Mouse (Mus musculus): Measurements from ENCODE around the gene Cyb5r3.

DNA sequence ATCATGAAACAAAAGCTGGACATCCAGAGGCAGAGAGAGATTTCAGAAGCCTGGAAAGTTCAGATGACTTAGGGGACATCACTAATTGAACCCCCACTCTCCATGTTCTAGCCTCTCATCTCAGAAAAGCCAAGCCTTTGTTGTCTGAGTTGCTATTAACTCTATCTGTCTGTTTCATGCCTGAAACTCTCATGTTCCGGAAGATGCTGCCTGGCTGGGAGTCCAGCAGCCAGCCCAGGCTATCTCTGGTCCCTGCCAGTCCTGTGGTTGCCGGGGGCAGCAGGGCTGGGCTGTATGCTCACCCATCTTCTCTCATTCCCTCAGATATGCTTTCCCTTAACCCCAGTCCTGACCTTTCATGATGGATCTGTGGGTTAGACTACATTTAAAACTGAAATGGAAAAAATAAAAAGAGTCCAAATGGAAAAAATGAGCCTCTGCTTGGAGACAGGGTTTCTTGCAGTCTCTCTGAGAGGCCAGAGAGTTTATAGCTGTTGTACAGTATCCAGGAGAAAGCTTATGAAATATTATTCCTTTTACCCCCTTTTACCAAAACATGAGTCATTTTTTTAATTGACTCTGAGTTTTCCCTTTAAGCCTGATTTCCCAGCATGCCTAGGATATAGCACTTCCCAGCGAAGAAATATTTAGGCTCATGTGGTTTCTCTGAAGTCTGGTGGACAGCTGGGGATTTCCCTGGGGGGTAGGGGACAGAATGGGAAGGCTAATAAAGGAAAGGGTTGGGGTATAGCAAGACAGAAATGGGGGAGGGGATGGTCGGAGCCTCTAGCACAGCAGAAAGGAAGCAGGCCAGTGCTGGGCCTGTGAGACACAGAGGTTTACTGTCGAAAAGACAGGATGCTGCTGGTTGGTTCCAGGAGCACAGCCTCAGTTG is 43.2 kb upstream of the Cyb5r3 start:
- TF ChIP-seq CTCF (IDR thresholded peaks at IDR 0.05; ENCODE audit: low read depth) (no peak), EP300 (optimal IDR thresholded peaks at IDR 0.05) (peak; percentile 30)
